Mouse (Mus musculus) left cerebral cortex, postnatal 10 days (tissue): ENCODE results near the gene Ttc30b. TPM values are rescaled to one million over a fixed set of nuclear protein-coding genes. Genes with fewer than 3 reads are reported as not detected.

Experiments used
- total RNA-seq, 2 experiments: library from RNA; stranded (reverse); gene quantifications; 2 replicates each; pipeline ENCODE4 v1.2.3; 2021

The Ttc30b gene
- total RNA-seq, 2 experiments from 2014 or later, result 10.9 to 11.8 TPM

Other genes with a start within 250 kb of the Ttc30b start
- 1 to 10 TPM; 9.7 to 9.8 TPM for gene Nfe2l2, start 233.9 kb downstream of the Ttc30b start, total RNA-seq
- 10 to 100 TPM; 60.4 to 62.3 TPM for gene Agps, start 106.4 kb downstream of the Ttc30b start, total RNA-seq
- gene Ttc30a2, start 39.6 kb upstream of the Ttc30b start, total RNA-seq, result under 1 TPM; 0.15 to 0.63 TPM
- gene Ttc30a1, start 43.4 kb upstream of the Ttc30b start, total RNA-seq, result 1 to 10 TPM; 2.9 to 3.9 TPM